ENCODE assay signal across 25 mouse cellular contexts in the genomic region with DNA sequence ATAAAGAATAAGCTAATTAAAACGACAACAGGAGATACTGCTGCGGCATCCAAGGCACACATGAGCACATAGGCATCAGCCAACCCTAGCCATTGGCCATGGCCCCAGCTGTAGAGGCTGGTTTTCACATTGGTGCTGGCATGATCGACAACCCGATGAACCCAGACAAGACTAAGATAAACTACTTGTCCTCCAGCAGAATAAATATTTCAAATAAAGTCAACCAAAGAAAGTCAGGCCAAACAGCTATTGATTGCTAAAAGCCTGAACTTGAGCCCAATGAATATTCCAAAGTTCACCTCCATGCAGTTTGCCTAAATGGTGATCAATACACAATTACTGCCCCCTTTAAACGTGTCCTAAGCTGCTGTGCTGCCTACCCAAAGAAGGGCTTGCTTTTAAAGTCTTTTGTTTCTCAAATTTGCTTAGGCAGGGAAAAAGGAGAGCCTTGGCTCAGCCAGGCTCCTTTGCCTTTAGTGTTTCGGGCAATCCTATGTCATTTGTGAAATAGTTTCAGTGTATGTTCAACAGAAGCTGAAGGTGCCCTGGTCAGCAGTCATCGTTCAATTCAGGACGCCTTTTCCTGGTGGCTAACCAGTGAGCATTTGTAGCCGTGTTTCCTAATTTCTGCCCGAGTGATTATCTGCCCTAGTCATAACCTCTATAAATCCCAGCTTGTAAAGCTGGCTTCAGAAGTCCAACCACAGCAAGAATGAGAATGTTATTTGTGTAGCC.
DNase-seq lines count a peak whose midpoint lies in the region; ATAC-seq and TF ChIP-seq lines count a peak whose summit lies in the region.
"Had no signal": no experiment of that assay in that cellular context is flagged by ENCODE, and none has a peak within 500 bp of the region (broad histone marks: within the 10 kb centered on the region; RNA-seq: fewer than 3 reads in every experiment).

No protein-coding gene starts in this region.

- intact Hi-C loops in gastrocnemius, adult 2 months (cut with DNase I) = no loop called here

- no peaks in the 10 kb centered on the region for H3K9me3 ChIP-seq in hindbrain, embryonic 13.5 days
- no peaks in the 10 kb centered on the region for H3K9me3 ChIP-seq in hindbrain, embryonic 10.5 days
- no peaks in the 10 kb centered on the region for H3K9me3 ChIP-seq in liver, postnatal 0 days (ENCODE audit: low read length)
- H3K9me3 ChIP-seq: forebrain, embryonic 10.5 days; forebrain, embryonic 15.5 days; G1E; heart, embryonic 13.5 days had no signal

- TF ChIP-seq EP300 in liver, postnatal 0 days (IDR thresholded peaks at IDR 0.05; ENCODE audit: low read depth) = peak; percentile 32; the same call in 1 of the 2 replicates

- DNase-seq in gastrocnemius, adult 2 months = no peak
- DNase-seq in gastrocnemius, adult 8-10 months (ENCODE audit: low spot score in 2 of 2) = no peak
- no peak for DNase-seq in hindbrain, embryonic 10.5 days (ENCODE audit: low spot score)
- DNase-seq in liver, postnatal 0 days = no peak
- DNase-seq in liver = no peak
- peak; percentile 1 for DNase-seq in right cerebral cortex, postnatal 4 days
- no peak for DNase-seq in right cerebral cortex, postnatal 14 days
- DNase-seq: adrenal gland, postnatal 10 days; adrenal gland, postnatal 36 days; B cell, adult 2 months; cerebellum, adult 18-20 months; cerebellum, adult 9-10 months; cerebellum, postnatal 14 days; gastrocnemius, postnatal 14 days; heart, adult 18-20 months; heart, postnatal 14 days; heart, postnatal 4 days had no signal

- H3K4me1 ChIP-seq in hindbrain, embryonic 13.5 days (replicated peaks) = no peaks in the 10 kb centered on the region
- 0 out of 2 replicates have a peak, but pooled peaks cover 3% of the 10 kb centered on the region for H3K4me1 ChIP-seq in hindbrain, embryonic 10.5 days (replicated peaks)
- H3K4me1 ChIP-seq in liver, postnatal 0 days (ENCODE audit: insufficient read depth) = peaks cover 9% of the 10 kb centered on the region; the same call in 1 of the 2 replicates
- H3K4me1 ChIP-seq: forebrain, embryonic 10.5 days; forebrain, embryonic 15.5 days had no signal

- H3K4me2 ChIP-seq in hindbrain, embryonic 13.5 days = no peak overlapping the region
- H3K4me2 ChIP-seq in liver, postnatal 0 days (ENCODE audit: low read depth, low read length) = peak overlapping the region; percentile 16; the same call in 1 of the 2 replicates
- H3K4me2 ChIP-seq: forebrain, embryonic 15.5 days; heart, embryonic 13.5 days; hindbrain, embryonic 14.5 days had no signal

- H3K4me3 ChIP-seq in gastrocnemius, adult 2 months = no peak overlapping the region
- no peak overlapping the region for H3K4me3 ChIP-seq in hindbrain, embryonic 13.5 days
- no peak overlapping the region for H3K4me3 ChIP-seq in hindbrain, embryonic 10.5 days
- H3K4me3 ChIP-seq in liver, postnatal 0 days (ENCODE audit: low read depth, low read length) = no peak overlapping the region
- H3K4me3 ChIP-seq: forebrain, embryonic 10.5 days; forebrain, embryonic 15.5 days; heart, embryonic 13.5 days had no signal

- peak overlapping the region; percentile 63 for H3K27ac ChIP-seq in gastrocnemius, adult 2 months
- H3K27ac ChIP-seq in hindbrain, embryonic 13.5 days = 0 out of 2 replicates have a peak overlapping the region, but pooled peaks have one; percentile 0
- H3K27ac ChIP-seq in hindbrain, embryonic 10.5 days = no peak overlapping the region
- H3K27ac ChIP-seq in liver, postnatal 0 days (ENCODE audit: low read depth) = peak overlapping the region; percentile 70
- H3K27ac ChIP-seq: forebrain, embryonic 10.5 days; forebrain, embryonic 15.5 days; heart, embryonic 13.5 days; hindbrain, embryonic 14.5 days had no signal

- no peak for ATAC-seq in hindbrain, embryonic 13.5 days (ENCODE audit: low FRiP score)
- ATAC-seq in liver, postnatal 0 days = peak; percentile 82
- ATAC-seq: forebrain, embryonic 15.5 days; Patski had no signal

- no peak for TF ChIP-seq CTCF in gastrocnemius, adult 2 months (IDR thresholded peaks at IDR 0.05)
- no peak for TF ChIP-seq CTCF in liver, postnatal 0 days (IDR thresholded peaks at IDR 0.05; ENCODE audit: low read depth)

- H3K36me3 ChIP-seq in hindbrain, embryonic 13.5 days = peaks cover 5% of the 10 kb centered on the region; the same call in 1 of the 2 replicates
- H3K36me3 ChIP-seq in hindbrain, embryonic 10.5 days = 0 out of 2 replicates have a peak, but pooled peaks cover 14% of the 10 kb centered on the region
- H3K36me3 ChIP-seq in liver, postnatal 0 days (replicated peaks; ENCODE audit: insufficient read depth, low read length) = no peaks in the 10 kb centered on the region
- H3K36me3 ChIP-seq: forebrain, embryonic 15.5 days; heart, embryonic 13.5 days had no signal

- no peak overlapping the region for H3K9ac ChIP-seq in hindbrain, embryonic 13.5 days
- no peak overlapping the region for H3K9ac ChIP-seq in liver, postnatal 0 days (replicated peaks)
- H3K9ac ChIP-seq: forebrain, embryonic 15.5 days; heart, embryonic 13.5 days; hindbrain, embryonic 14.5 days had no signal

- WGBS in hindbrain, embryonic 13.5 days = 81% methylated on average over 10 of the region's 10 CpGs
- 88% methylated on average over 10 of the region's 10 CpGs for WGBS in hindbrain, embryonic 10.5 days
- 67% methylated on average over 10 of the region's 10 CpGs for WGBS in liver, postnatal 0 days (ENCODE audit: insufficient replicate concordance)

- no peaks in the 10 kb centered on the region for H3K27me3 ChIP-seq in hindbrain, embryonic 13.5 days
- no peaks in the 10 kb centered on the region for H3K27me3 ChIP-seq in hindbrain, embryonic 10.5 days (ENCODE audit: insufficient read depth, poor library complexity, severe bottlenecking)
- H3K27me3 ChIP-seq in liver, postnatal 0 days (ENCODE audit: insufficient read depth, low read length) = no peaks in the 10 kb centered on the region
- H3K27me3 ChIP-seq: CH12.LX; forebrain, embryonic 15.5 days; heart, embryonic 13.5 days; Patski had no signal
